Mouse (Mus musculus) midbrain, embryonic 14.5 days (tissue): Measurements from ENCODE around the gene Lsm14b. TPM values are rescaled to one million over a fixed set of nuclear protein-coding genes. Genes with fewer than 3 reads are reported as not detected.

Source experiments
- ATAC-seq: fragments of 200-750 bp; cut with Nextera tagmentation; 2 replicates; pipeline ENCODE4 v1.8.0; 2017; ENCODE audit warnings: moderate number of reproducible peaks, moderate library complexity; ENCODE audit not compliant: low FRiP score, low TSS enrichment
- DNase-seq: peaks from one replicate; pipeline ENCODE4 v3.0.0-alpha.2; 2015
- H3K27ac ChIP-seq: fragments of 300-500 bp; sonication (generic); replicated peaks from 2 replicates; pipeline ENCODE4 v1.5.1; 2014; ENCODE audit warnings: mild to moderate bottlenecking, low read depth, low read length, moderate library complexity
- H3K27me3 ChIP-seq: fragments of 300-500 bp; sonication (generic); 2 replicates; pipeline ENCODE4 v1.6.1; 2014; ENCODE audit warnings: low read length, control low read depth, mixed read lengths; ENCODE audit not compliant: control insufficient read depth, insufficient read depth
- H3K36me3 ChIP-seq: fragments of 300-500 bp; sonication (generic); 2 replicates; pipeline ENCODE4 v1.6.1; 2014; ENCODE audit warnings: low read length, control low read depth; ENCODE audit not compliant: control insufficient read depth, insufficient read depth
- H3K4me1 ChIP-seq: fragments of 300-500 bp; sonication (generic); 2 replicates; pipeline ENCODE4 v1.6.1; 2014; ENCODE audit warnings: mild to moderate bottlenecking, antibody characterized with exemption, low read length, control low read depth; ENCODE audit not compliant: control insufficient read depth, insufficient read depth
- H3K4me2 ChIP-seq: fragments of 300-500 bp; sonication (generic); 2 replicates; pipeline ENCODE4 v1.6.1; 2014; ENCODE audit warnings: mild to moderate bottlenecking, low read length, moderate library complexity
- H3K4me3 ChIP-seq: fragments of 300-500 bp; sonication (generic); replicated peaks from 2 replicates; pipeline ENCODE4 v1.5.1; 2014; ENCODE audit warnings: low read depth, low read length
- H3K9ac ChIP-seq: fragments of 300-500 bp; sonication (generic); replicated peaks from 2 replicates; pipeline ENCODE4 v1.6.1; 2014; ENCODE audit warnings: mild to moderate bottlenecking, low read length, moderate library complexity
- H3K9me3 ChIP-seq: fragments of 300-500 bp; sonication (generic); 2 replicates; pipeline ENCODE4 v1.6.1; 2016; ENCODE audit warnings: low read length, control low read depth, mixed read lengths; ENCODE audit not compliant: control insufficient read depth
- WGBS: fragments of 180-500 bp; shearing (Covaris S2); extraction: QIAGEN DNeasy Blood & Tissue Kit; methylation state at CpG from one replicate; pipeline ENCODE4 v1.1.7; 2014; 5-methylcytosine and 5-hydroxymethylcytosine counted together
- polyA plus RNA-seq: library from polyadenylated mRNA; unstranded; fragments of >200 nt; fragmentation: Nextera tagmentation; extraction: Ambion mirVana; gene quantifications from 2 replicates; pipeline ENCODE4 v1.2.1, GENCODE M21; 2014

Lsm14b gene
- polyA plus RNA-seq, 1 experiment from 2014 or later = 21.2 TPM

GRCm38 (mm10) chr2:180025135-180025860, 511 bp downstream of the Lsm14b start:
- peaks cover 22% of the 10 kb centered on the region for H3K4me1 ChIP-seq
- ATAC-seq = peak; percentile 47
- WGBS = under 1% methylated on average over 83 of the region's 84 CpGs

GRCm38 (mm10) chr2:180025861-180026200, 1.0 kb downstream of the Lsm14b start:
- Histone ChIP-seq H3K4me3 (peak overlapping the region; percentile 98), H3K27ac (peak overlapping the region; percentile 96), H3K36me3 (peaks cover 39% of the 10 kb centered on the region), H3K4me1 (peaks cover 22% of the 10 kb centered on the region), H3K9me3 (no peaks in the 10 kb centered on the region), H3K4me2 (peak overlapping the region; percentile 82), H3K9ac (peak overlapping the region; percentile 88), H3K27me3 (peaks cover 19% of the 10 kb centered on the region; the same call in 1 of the 2 replicates)
- DNase-seq (no peak), ATAC-seq (no peak)
- 7% methylated on average over 6 of the region's 6 CpGs for WGBS

More at GRCm38 (mm10) chr2:180025135-180025860, 511 bp downstream of the Lsm14b start:
- Histone ChIP-seq H3K36me3 (peaks cover 33% of the 10 kb centered on the region), H3K27me3 (peaks cover 19% of the 10 kb centered on the region; the same call in 1 of the 2 replicates), H3K4me2 (peak overlapping the region; percentile 82), H3K9ac (peak overlapping the region; percentile 88), H3K9me3 (no peaks in the 10 kb centered on the region), H3K27ac (peak overlapping the region; percentile 96), H3K4me3 (peak overlapping the region; percentile 98)
- peak; percentile 61 for DNase-seq

- ATAC-seq = no peak
- DNase-seq = no peak
Measured at GRCm38 (mm10) chr2:180027768-180028167, 3.0 kb downstream of the Lsm14b start.

GRCm38 (mm10) chr2:180031270-180031669, 6.5 kb downstream of the Lsm14b start:
- no peaks in the 10 kb centered on the region for H3K27me3 ChIP-seq
- no peak for DNase-seq
- no peak overlapping the region for H3K4me2 ChIP-seq
- H3K9me3 ChIP-seq = no peaks in the 10 kb centered on the region
- H3K36me3 ChIP-seq = peaks cover 93% of the 10 kb centered on the region
- 90% methylated on average over 6 of the region's 6 CpGs for WGBS
- peaks cover 22% of the 10 kb centered on the region for H3K4me1 ChIP-seq
- no peak overlapping the region for H3K9ac ChIP-seq
- no peak for ATAC-seq
- H3K4me3 ChIP-seq = no peak overlapping the region
- no peak overlapping the region for H3K27ac ChIP-seq

More at GRCm38 (mm10) chr2:180027768-180028167, 3.0 kb downstream of the Lsm14b start:
- H3K9me3 ChIP-seq = no peaks in the 10 kb centered on the region
- peak overlapping the region; percentile 88 for H3K9ac ChIP-seq
- WGBS = 80% methylated on average over 9 of the region's 9 CpGs
- H3K4me1 ChIP-seq = peaks cover 22% of the 10 kb centered on the region
- H3K36me3 ChIP-seq = peaks cover 58% of the 10 kb centered on the region
- H3K27ac ChIP-seq = no peak overlapping the region
- H3K4me2 ChIP-seq = peak overlapping the region; percentile 82
- H3K4me3 ChIP-seq = peak overlapping the region; percentile 98
- H3K27me3 ChIP-seq = peaks cover 5% of the 10 kb centered on the region; the same call in 1 of the 2 replicates

GRCm38 (mm10) chr2:180032925-180033324, 8.1 kb downstream of the Lsm14b start:
- Histone ChIP-seq H3K4me3 (no peak overlapping the region), H3K36me3 (peaks cover 100% of the 10 kb centered on the region), H3K4me1 (peaks cover 6% of the 10 kb centered on the region), H3K4me2 (no peak overlapping the region), H3K27ac (no peak overlapping the region), H3K27me3 (no peaks in the 10 kb centered on the region), H3K9me3 (no peaks in the 10 kb centered on the region), H3K9ac (no peak overlapping the region)
- no peak for ATAC-seq
- 89% methylated on average over 3 of the region's 3 CpGs for WGBS
- no peak for DNase-seq

GRCm38 (mm10) chr2:180033956-180034355, 9.2 kb downstream of the Lsm14b start:
- H3K4me1 ChIP-seq = no peaks in the 10 kb centered on the region
- DNase-seq (no peak), ATAC-seq (no peak; the same call in 1 of the 2 replicates)
- no peak overlapping the region for H3K4me2 ChIP-seq
- no peak overlapping the region for H3K27ac ChIP-seq
- no peaks in the 10 kb centered on the region for H3K27me3 ChIP-seq
- no peaks in the 10 kb centered on the region for H3K9me3 ChIP-seq
- H3K36me3 ChIP-seq = peaks cover 100% of the 10 kb centered on the region
- no peak overlapping the region for H3K4me3 ChIP-seq
- WGBS = 75% methylated on average over 3 of the region's 3 CpGs
- H3K9ac ChIP-seq = no peak overlapping the region

GRCm38 (mm10) chr2:180034753-180035152, 10.0 kb downstream of the Lsm14b start:
- DNase-seq = no peak
- H3K4me2 ChIP-seq = no peak overlapping the region
- H3K9ac ChIP-seq = no peak overlapping the region
- no peaks in the 10 kb centered on the region for H3K4me1 ChIP-seq
- WGBS = 84% methylated on average over 5 of the region's 5 CpGs
- peaks cover 94% of the 10 kb centered on the region for H3K36me3 ChIP-seq
- H3K4me3 ChIP-seq = no peak overlapping the region
- no peak for ATAC-seq
- H3K27ac ChIP-seq = no peak overlapping the region
- H3K9me3 ChIP-seq = no peaks in the 10 kb centered on the region
- no peaks in the 10 kb centered on the region for H3K27me3 ChIP-seq

GRCm38 (mm10) chr2:180040406-180040805, 15.6 kb downstream of the Lsm14b start:
- WGBS = 69% methylated on average over 6 of the region's 6 CpGs
- Histone ChIP-seq H3K27me3 (no peaks in the 10 kb centered on the region), H3K9me3 (no peaks in the 10 kb centered on the region), H3K9ac (0 out of 2 replicates have a peak overlapping the region, but pooled peaks have one; percentile 93), H3K4me3 (peak overlapping the region; percentile 97), H3K4me2 (peak overlapping the region; percentile 85), H3K27ac (no peak overlapping the region), H3K36me3 (peaks cover 38% of the 10 kb centered on the region), H3K4me1 (peaks cover 30% of the 10 kb centered on the region)
- ATAC-seq (no peak), DNase-seq (no peak)
